Mouse (Mus musculus): ENCODE measurements around the gene Tspear.

Tspear gene

DNA sequence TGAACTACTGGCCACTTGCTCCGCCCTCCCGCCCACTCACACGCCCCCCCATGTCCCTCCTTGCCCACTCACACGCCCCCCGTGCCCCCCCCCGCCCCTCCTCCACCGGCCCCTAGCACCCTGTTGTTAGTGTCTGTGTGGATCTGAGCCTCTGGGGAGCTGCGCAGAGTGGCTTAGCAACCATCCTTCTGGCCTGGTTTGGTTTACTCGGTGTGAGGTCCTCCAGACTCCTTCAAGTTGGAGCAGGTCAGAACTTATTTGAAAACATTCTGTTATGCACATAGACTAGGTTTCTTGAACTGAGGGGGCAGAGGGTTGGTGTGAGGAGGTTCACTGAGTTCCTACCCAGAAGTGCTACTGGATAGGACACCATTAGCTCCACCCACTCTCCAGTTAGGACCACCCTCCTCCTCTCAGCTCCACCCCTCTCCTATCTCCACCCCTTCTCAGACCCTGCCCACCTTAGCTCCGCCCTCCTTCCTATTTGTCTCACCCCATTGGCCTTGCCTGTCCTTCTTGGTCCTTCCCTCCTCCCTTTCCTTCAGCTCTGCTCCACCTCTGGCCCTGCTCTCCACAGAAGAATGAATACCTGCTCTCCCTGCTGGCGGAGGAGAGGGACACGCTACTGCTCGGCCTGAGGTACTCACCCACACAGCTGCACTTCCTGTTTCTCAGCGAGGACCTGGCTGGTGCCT is 177.8 kb downstream of the Tspear start:
- DNase-seq (ENCODE audit: extremely low read depth, insufficient read length, low spot score): no peak

DNA sequence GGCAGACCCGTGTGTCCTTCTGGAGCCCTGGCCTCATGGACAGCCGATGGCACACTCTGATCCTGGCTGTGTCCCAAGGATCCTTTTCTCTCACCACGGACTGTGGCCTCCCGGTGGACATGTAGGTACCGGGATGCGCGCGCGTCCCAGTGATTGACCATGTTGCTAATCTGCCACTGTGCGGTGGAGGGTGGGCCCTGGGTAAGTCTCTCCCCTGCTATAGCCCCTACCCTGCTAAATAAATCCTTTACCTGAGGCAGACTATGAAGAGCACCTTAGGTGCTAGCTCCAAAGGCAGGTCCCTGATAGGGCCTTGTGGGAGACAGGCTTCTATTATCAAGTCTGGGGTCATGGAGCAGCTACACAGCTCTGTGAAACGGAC is 178.4 kb downstream of the Tspear start:
- no peak for DNase-seq (ENCODE audit: extremely low read depth, insufficient read length, low spot score)

DNA sequence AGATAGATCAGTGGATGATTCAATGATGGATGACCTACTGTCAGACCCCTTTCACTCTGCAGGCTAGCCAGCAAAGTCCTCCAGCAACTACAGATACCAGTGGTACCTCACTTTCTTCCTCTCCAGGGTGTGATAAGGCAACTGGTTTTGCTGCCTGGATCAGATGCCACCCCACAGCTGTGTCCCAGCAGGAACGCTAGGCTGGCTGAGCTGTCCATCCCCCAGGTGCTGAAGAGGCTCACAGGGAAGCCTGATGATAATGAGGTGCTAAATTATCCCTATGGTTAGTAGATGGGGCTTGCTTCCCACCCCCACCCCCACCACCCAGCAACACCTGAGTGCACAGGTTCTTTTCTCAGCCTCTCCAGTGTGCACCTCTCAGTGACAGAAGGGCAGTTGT is 181.2 kb downstream of the Tspear start:
- DNase-seq (ENCODE audit: extremely low read depth, insufficient read length, low spot score): no peak

DNA sequence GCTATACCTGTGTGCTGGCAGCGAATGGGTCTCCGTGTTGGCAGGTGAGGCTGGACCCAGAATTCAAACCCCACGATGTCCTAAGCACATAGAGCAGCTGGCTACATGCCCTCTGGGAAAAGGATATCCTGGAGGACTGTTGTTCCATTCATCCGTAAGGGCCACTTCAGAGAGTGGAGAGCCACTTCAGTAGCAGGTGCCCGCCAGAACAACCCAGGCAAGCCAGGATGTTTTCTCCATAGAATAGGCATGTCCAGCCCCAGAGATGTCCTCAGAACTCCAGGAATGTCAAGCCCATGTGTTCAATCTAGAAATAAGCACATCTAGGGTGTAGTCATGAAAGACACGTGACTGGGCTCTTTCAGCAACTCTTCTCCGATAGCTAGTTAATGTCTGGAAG is 183.3 kb downstream of the Tspear start:
- DNase-seq (ENCODE audit: extremely low read depth, insufficient read length, low spot score): no peak

DNA sequence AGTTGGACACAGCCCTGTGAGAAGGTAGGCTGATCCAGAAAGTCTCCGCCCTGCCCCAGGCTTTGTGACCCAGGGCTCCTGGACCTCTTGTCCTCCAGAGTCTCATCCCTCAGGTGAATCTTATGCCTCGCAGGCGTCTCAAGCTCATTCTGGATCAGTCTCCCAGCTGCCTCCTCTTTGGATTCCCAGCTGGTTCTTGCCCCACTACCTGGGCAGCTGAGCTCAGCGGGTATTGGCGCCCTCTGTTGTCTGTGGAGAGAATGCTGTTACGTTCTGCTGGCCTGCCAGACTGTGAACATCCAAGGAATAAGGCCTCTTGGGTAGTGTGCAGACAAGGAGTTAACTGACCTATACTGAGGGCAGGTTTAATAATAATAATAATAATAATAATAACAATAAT is 192.6 kb downstream of the Tspear start:
- DNase-seq (ENCODE audit: extremely low read depth, insufficient read length, low spot score): no peak

DNA sequence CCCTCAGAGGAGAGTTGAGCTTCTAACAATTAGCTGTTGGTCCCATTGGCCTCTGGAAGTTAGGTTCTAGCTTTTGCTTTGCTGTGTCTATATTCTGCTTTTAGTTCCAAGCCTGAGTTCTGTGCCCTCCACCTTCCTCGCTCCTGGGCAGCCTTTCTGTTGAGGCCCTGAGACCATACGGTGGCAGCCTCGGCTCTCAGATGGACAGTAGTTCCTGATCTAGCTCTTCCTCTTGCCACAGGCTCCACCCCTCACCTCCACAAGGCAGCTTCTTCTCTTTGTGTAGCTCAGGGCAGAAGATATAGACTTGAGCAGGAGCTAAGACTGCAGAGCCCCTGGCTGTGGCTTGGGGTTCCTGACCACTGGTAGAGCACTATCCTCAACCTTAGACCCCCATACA is 193.9 kb downstream of the Tspear start:
- DNase-seq (ENCODE audit: extremely low read depth, insufficient read length, low spot score): no peak

DNA sequence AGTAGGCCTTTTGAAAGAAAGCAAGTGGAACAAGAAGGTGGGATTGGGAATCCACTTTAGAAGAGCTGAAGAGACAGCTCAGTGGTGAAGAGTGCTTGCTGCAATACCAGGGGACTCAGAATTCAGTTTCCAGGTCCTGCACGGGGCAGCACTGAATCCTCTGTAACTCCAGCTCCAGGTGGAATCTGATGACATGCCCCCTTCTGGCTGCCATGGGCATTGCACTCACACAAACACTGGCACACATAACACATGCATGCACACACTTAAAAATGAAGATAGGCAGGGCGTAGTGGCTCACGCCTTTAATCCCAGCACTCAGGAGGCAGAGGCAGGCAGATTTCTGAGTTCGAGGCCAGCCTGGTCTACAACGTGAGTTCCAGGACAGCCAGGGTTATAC is 196.2 kb downstream of the Tspear start:
- no peak for DNase-seq (ENCODE audit: extremely low read depth, insufficient read length, low spot score)

DNA sequence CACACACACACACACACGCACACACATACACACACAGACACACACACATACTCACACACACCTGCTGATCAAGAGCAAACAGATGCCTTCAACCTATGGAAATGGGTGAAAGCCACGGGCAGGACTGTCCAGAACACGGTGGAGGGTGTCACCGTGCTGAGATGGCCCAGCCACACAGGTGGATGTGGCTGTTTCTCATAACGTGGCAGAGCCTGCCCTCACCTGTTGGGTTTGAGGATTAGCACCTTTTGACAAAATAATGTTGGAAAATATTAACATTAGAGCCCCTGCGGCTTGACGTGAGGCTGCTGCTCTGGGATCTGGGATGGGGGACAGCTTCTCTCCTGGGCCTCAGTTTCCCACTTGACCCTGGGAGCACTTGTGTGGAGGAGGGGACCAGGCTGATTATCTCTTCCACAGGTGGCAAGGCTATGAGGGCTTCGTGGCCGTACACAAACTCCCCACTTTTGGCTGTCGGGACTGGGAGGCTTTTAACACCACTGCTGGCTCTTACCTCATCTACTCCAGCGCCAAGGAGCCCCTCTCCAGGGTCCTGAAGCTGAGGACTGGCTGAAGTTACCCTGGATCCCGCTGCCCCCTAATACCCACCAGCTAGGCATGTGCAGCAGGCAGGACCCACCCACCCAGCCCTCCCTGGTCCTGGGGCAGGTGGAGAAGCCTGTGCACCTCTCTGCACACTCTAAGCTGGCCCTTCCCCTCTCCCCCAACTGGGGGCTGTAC is 199.8 kb downstream of the Tspear start:
- DNase-seq (ENCODE audit: extremely low read depth, insufficient read length, low spot score): no peak

DNA sequence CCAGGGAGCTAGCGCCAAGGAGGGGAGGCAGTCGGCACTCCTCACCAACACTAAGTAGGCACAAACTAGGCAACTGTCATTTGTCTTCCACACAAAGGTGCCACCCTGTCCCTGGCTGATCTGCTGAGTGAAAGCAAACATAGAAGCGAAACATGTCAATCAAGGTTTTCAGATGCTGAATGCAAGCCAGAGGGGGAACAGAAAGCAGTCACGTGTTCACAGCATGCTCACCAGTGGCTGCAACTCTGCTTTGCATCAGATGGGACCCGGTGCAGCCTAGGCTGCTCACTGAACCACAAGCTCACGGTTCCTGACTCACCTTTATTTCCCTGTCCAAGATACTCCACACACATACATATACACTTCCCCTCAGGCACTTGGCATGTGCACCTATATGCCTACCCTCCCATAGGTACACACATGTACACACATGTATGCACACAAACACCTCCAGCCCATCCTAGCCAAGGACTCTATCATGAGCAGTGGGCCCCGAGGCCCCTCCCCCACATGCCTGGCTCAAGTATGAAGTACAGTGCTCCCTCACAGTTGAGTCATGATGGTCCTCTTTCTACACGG is 204.7 kb downstream of the Tspear start:
- DNase-seq (ENCODE audit: extremely low read depth, insufficient read length, low spot score): no peak

DNA sequence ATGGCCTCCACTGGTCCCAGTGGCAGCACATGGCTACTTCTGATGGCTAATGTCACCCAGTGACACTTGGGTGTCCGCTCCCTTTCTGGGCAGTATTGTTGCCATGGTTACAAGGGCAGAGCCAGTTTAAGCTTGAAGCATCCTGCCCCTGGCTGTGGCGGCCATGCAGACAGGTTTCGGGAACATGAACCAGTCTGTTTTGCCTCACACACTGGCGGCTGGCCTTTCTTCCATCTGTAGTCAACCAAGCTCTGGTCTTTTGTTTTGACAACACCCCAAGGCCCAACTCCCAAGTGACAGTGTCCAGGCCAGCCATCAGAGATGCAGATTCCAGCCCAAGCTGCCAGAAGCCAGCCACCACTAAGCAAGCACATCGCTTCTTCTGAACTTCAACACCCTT is 209.2 kb downstream of the Tspear start:
- no peak for DNase-seq (ENCODE audit: extremely low read depth, insufficient read length, low spot score)

DNA sequence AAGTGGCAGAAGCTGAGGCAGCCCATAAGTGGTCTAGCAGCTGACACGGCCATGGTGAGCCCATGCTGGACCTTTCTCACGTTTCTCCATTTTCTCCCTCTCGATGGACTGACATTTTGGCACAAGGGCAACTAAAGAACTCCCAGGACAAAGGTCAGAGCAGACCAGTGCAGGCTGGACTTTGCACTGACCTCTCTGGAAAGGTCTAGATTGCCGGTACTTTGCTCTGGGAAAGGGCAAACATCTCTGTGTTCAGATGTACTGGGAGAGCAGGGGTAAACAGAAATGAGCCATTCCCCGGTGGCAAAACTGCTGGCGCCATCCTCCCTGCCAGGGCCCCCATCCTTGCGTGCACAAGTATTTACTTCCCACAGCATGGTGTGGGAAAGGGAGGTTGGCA is 213.8 kb downstream of the Tspear start:
- no peak for DNase-seq (ENCODE audit: extremely low read depth, insufficient read length, low spot score)

DNA sequence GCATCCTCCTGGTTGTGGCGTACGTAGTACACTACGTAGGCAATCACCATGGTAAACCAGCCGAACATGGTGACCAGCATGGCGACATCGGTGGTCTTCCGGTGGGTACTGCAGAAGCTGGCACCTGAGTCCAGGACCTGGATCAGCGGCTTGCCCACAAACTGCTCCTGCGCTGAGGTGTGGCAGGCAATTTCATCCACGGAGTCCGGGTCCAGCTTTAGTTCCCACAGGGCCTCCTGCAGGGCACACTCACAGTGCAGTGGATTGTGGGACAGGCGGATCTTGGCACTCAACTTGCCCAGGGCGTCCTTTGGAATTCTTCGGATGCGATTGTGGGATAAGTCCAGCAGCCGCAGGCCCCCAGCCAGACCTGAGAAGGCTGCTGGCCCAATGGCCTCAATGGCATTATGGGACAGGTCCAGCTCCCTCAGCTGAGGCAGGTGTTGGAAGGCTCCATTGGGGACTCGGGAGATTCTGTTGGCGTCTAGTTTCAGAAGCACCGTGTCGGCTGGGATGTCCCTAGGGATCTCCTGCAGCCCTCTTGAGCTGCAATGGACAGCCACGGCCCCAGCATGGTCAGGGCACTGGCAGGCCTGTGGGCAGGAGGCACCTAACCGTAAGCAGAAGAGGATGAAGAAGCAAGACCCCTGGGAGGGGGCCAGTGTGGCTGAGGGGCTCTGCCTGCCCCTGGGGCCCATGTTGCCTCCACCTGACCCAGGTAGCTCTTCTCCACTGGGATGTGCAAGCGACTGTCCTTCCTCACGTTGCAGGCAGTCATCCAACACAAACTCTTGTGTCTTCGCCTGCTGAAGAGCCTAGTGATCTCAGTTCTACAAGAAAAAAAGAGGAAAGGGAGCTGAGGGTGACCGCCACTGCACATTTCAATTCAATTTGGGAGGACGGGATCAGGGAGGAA is 214.8 kb downstream of the Tspear start:
- no peak for DNase-seq (ENCODE audit: extremely low read depth, insufficient read length, low spot score)

DNA sequence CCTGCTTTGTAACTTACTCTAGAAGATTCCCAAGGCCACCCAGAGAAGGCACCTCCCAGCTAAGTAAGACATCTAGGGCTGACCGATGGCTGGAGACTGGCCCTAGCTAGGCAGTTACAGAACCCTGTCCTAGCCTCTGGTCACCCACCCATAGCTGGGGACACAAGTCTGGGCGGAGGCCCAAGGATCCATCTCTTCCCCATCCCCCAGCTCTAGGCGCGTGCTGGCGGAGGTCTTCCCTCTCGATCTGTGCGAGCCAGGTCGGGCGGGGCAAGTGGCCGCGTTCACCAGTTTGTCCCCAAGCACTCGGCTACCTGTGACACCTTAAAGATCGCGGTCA is 215.5 kb downstream of the Tspear start:
- no peak for DNase-seq (ENCODE audit: extremely low read depth, insufficient read length, low spot score)

DNA sequence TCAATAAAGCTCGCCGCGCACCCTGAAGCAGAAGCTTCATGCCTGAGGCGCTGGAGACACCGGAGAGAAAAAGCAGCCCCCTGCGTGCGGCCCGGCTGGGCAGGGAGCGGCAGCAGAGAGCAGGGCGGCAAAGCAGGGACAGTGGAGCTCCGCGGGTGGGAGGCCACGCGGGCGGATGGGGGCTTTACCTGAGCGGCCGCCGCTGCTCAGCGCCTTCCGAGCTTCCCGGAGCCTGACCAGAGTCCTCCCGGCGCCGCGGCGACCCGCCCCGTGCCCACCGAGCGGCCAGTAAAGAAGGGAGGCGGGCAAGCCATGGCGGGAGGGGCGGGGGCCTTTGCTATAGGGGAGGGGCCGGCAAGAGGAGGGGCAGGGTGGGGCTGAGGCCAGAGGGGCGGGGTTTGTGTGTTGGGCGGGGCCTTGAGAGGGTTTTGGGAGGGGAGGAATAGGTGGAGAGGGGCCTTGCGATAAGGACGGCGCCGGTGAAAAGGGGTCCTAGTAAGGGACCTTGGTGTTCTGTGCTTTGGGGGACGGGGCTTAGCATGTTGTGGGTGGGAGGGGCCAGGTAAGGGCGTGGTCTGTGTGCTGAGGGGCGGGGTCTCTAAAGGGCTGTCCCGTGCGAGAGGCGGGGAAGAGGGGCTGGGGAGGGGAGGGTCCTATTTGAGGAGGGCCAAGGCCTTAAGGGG is 216.0 kb downstream of the Tspear start, which contains the start of gene Lrrc3:
TSS of gene Lrrc3 (minus strand) at position 326 of the 683 bp plus-strand sequence.
- DNase-seq (ENCODE audit: extremely low read depth, insufficient read length, low spot score): no peak

DNA sequence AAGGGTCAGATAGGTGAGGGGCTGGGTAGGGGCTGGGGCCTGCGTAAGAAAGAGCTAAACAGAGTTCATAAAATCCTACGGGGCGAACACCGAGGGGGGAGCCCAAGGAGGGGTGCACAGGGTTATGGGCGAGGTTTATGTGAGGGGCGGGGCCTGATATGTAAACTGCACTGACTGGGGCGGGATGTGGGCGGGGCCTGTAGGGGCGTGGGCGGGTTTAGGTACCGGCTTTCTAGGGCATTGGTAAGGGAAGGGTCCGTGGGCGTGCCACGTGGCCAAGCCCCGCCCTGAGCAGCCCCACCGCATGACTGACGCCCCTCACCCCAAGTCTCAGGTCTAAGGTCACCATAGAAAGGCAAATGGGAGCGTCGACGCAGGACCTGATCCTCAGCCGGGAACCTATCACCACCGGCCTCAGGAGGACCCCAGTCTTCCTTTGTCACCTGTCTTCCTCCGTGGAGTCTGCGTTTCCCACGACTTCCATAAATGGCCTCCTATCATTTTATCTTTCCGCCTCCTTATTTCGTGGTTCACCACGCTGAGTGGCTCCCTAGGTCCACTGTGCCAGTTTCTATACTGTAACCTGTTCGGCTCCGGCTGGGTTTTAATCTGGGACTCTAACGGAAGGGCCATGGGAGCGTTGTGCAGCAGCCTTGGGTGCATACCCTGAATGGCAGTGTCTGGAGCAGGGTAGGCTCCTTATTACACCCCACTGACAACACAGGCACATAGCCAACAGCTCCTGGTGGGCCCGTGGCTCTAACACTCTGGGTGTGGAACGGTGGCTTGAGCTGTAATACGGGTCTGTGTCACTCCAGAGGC is 216.7 kb downstream of the Tspear start:
- no peak for DNase-seq (ENCODE audit: extremely low read depth, insufficient read length, low spot score)

DNA sequence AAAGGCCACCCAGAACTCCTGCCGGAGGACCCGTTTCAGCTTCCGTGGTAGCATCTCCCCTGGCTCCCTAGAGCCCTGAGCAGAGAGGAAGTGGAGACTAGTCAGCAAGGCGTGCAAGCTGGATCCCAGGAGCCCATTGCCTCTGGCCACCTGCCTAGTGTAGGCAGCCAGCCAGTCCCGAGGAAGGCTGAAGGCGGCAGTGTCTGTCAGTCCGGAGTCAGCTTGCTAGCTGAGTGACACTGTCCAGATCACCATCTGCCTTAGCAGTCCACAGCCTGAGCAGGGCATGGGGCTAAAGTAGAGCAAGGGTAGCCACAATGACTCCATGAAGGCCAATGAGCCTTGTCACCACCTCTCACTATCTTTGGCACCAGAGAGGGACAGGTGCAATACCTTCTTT is 226.2 kb downstream of the Tspear start:
- no peak for DNase-seq (ENCODE audit: extremely low read depth, insufficient read length, low spot score)

DNA sequence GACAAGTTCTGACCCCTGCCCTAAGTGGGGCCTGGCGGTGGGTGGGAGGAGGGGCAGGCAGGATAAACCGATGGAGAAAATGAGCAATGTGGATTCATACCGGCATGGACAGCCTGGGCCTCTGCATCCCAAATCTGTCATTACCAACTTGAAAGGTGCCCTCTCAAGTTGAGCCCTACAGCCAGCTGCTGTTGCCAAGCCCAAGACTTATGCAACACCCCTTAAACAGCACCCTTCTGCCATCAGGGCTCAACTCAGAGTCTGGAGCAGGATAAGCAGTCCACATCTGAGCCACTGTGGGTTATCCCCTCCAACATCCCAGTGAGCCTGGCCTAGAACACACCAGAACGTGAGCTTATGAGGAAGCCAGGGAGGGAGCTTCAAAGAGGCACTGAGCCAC is 226.9 kb downstream of the Tspear start:
- no peak for DNase-seq (ENCODE audit: extremely low read depth, insufficient read length, low spot score)

DNA sequence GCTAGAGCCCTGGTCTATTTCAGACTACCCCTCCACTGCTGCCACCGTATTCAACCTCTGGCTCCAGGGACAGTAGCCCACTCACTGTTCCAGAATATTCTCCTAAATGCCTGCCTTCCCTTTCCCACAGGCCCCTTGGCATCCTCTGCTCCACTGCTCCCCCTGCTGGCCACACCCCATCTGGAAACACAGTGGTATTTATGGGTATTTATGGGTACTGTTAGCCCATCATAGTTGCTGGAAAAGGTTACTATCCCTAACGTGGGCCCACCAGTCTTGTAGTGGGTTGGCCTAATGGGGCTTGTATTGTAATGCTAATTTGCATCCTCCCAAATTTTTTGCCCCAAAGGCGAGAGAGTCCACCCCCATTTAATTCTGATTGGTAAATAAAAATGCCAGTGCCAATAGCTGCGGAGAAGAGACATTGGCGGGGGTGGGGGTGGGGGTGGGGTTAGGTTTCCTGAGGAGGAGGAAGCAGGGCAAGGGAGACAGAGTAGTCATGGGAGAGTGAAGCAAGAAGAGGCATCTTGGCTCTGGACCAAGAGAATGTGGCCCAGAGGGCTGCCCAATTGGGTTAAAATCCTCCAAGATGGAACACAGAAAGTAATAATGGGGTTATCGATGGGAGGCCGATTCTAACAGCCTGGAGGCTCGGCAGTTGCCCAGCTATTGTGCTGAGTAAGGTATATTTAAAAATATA is 230.4 kb downstream of the Tspear start:
- no peak for DNase-seq (ENCODE audit: extremely low read depth, insufficient read length, low spot score)

DNA sequence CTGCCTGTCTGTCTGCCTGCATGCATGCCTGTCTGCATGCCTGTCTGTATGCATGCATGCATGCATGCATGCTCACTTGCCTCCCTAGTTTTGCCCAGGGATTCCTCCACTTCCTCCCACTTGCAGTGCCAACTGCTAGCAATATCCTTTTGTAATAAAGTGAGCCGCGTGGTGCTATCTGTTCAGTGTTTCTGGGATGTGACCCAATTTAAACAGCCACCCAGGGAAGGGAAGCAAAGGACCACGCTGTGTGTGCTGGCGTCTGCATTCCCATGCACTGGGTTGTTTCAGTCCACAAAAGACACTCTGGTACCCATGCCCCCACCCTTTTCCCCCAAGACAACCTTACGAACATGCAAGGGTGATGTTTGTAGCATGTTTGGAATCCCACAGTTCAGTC is 234.6 kb downstream of the Tspear start:
- DNase-seq (ENCODE audit: extremely low read depth, insufficient read length, low spot score): no peak

Measured in 3134 (cell line).